Mouse (Mus musculus) layer of hippocampus, adult 2 months (tissue): ENCODE measurements at regions not wholly inside any gene's neighbourhood (a gene's known extent, or its start where the extent isn't known, plus 50 kb on each side); places are given as distances from the start of the nearest gene placed in this dataset.

Experiments used
- DNase-seq, 2 experiments: peaks; one replicate each; pipeline ENCODE4 v3.0.0; 2022; ENCODE audit warnings: low spot score in 2 of 2
- H3K27ac ChIP-seq: fragments of 200-600 bp; 2 replicates; pipeline ENCODE4 v1.8.1; 2022
- H3K4me3 ChIP-seq: fragments of 200-600 bp; 2 replicates; pipeline ENCODE4 v1.8.1; 2022; ENCODE audit warnings: mild to moderate bottlenecking
- CTCF ChIP-seq: fragments of 200-600 bp; conservative IDR thresholded peaks from 2 replicates; pipeline ENCODE4 v1.8.1; 2022; ENCODE audit warnings: antibody characterized with exemption, mild to moderate bottlenecking, moderate library complexity

GRCm38 (mm10) chr13:98579731-98580130, 57.5 kb downstream of the Tmem174 start:
- TF ChIP-seq CTCF = no peak
- Histone ChIP-seq H3K4me3 (no peak overlapping the region), H3K27ac (no peak overlapping the region)
- DNase-seq = no peak

- no peak for TF ChIP-seq CTCF
- DNase-seq = no peak
- no peak overlapping the region for H3K4me3 ChIP-seq
- no peak overlapping the region for H3K27ac ChIP-seq
These were observed 58.7 kb downstream of the Tmem174 start for GRCm38 (mm10) chr13:98578426-98579066.

GRCm38 (mm10) chr13:98576061-98576460, 61.1 kb downstream of the Tmem174 start:
- Histone ChIP-seq H3K4me3 (no peak overlapping the region), H3K27ac (no peak overlapping the region)
- no peak for TF ChIP-seq CTCF
- no peak for DNase-seq

GRCm38 (mm10) chr13:98574057-98574323, 63.2 kb downstream of the Tmem174 start:
- no peak for DNase-seq
- H3K4me3 ChIP-seq = no peak overlapping the region
- no peak for TF ChIP-seq CTCF
- no peak overlapping the region for H3K27ac ChIP-seq

- TF ChIP-seq CTCF = no peak
- peak overlapping the region; percentile 64 for H3K27ac ChIP-seq
- no peak for DNase-seq
- peak overlapping the region; percentile 49 for H3K4me3 ChIP-seq
These were observed 63.8 kb downstream of the Tmem174 start for GRCm38 (mm10) chr13:98573261-98574056.

- DNase-seq = no peak
- no peak for TF ChIP-seq CTCF
- Histone ChIP-seq H3K4me3 (peak overlapping the region; percentile 49), H3K27ac (peak overlapping the region; percentile 64)
These were observed 64.5 kb downstream of the Tmem174 start for GRCm38 (mm10) chr13:98572581-98573260.

- peak overlapping the region; percentile 49 for H3K4me3 ChIP-seq
- TF ChIP-seq CTCF = no peak
- peak overlapping the region; percentile 64; the same call in 1 of the 2 replicates for H3K27ac ChIP-seq
- DNase-seq = no peak
These were observed 65.1 kb downstream of the Tmem174 start for GRCm38 (mm10) chr13:98572011-98572570.

GRCm38 (mm10) chr13:98571051-98571450, 66.2 kb downstream of the Tmem174 start:
- no peak for TF ChIP-seq CTCF
- Histone ChIP-seq H3K4me3 (no peak overlapping the region), H3K27ac (no peak overlapping the region)
- no peak for DNase-seq

- Histone ChIP-seq H3K4me3 (no peak overlapping the region), H3K27ac (no peak overlapping the region)
- DNase-seq = no peak
- TF ChIP-seq CTCF = no peak
These were observed 63.9 kb upstream of the Gm10320 start for GRCm38 (mm10) chr13:98555693-98556092.

- no peak for DNase-seq
- TF ChIP-seq CTCF = no peak
- no peak overlapping the region for H3K27ac ChIP-seq
- H3K4me3 ChIP-seq = no peak overlapping the region
These were observed 59.7 kb upstream of the Gm10320 start for GRCm38 (mm10) chr13:98551471-98552020.

- no peak overlapping the region for H3K4me3 ChIP-seq
- TF ChIP-seq CTCF = no peak
- no peak overlapping the region for H3K27ac ChIP-seq
- DNase-seq = no peak
These were observed 55.4 kb upstream of the Gm10320 start for GRCm38 (mm10) chr13:98547223-98547622.

- TF ChIP-seq CTCF = no peak
- Histone ChIP-seq H3K4me3 (no peak overlapping the region), H3K27ac (no peak overlapping the region)
- no peak for DNase-seq
These were observed 54.3 kb upstream of the Gm10320 start for GRCm38 (mm10) chr13:98546116-98546515.

- DNase-seq = no peak
- no peak for TF ChIP-seq CTCF
- no peak overlapping the region for H3K4me3 ChIP-seq
- H3K27ac ChIP-seq = no peak overlapping the region
These were observed 53.6 kb upstream of the Gm10320 start for GRCm38 (mm10) chr13:98545398-98545797.
